Mouse (Mus musculus): ENCODE measurements around the gene Mdm2.

GRCm38 (mm10) chr10:117743182-117743581 is 32.6 kb upstream of the Mdm2 start:
- TF ChIP-seq GATA1 (IDR thresholded peaks at IDR 0.05; ENCODE audit: borderline replicate concordance, low read length): no peak
- TF ChIP-seq FLI1 (IDR thresholded peaks at IDR 0.05; ENCODE audit: low read length): no peak
